Mouse (Mus musculus): ENCODE data around the gene Cdc5l. TPM values are rescaled to one million over a fixed set of nuclear protein-coding genes. Genes with fewer than 3 reads are reported as not detected.

Gene Cdc5l
- polyA plus RNA-seq, 1 experiment, result 28.6 TPM

- Histone ChIP-seq H3K27ac (ENCODE audit: insufficient read depth, low read length) (no peak overlapping the region), H3K4me1 (ENCODE audit: control insufficient read depth, insufficient read depth, low read length) (no peaks in the 10 kb centered on the region), H3K4me3 (ENCODE audit: insufficient read depth, low read length) (no peak overlapping the region)
- TF ChIP-seq POLR2A (IDR thresholded peaks at IDR 0.05; ENCODE audit: extremely low read depth, insufficient read depth, low read length) (no peak), CTCF (IDR thresholded peaks at IDR 0.05; ENCODE audit: extremely low read depth, insufficient read depth, low read length) (no peak)
Observed at GRCm38 (mm10) chr17:45347951-45348350, 85.6 kb downstream of the Cdc5l start.

Other genes with a start within 250 kb of the Cdc5l start
- gene Spats1, start 41.7 kb upstream of the Cdc5l start, polyA plus RNA-seq (2012; rRNA removed), result 4.0 and 4.3 TPM in 2 replicates
- 29.1 and 31.0 TPM in 2 replicates for gene Aars2, start 73.1 kb upstream of the Cdc5l start, polyA plus RNA-seq (2012; rRNA removed)
- gene Tcte1, start 89.7 kb upstream of the Cdc5l start, polyA plus RNA-seq (2012; rRNA removed), result 3.4 and 3.7 TPM in 2 replicates
- gene Tmem151b, start 115.9 kb upstream of the Cdc5l start, polyA plus RNA-seq (2012; rRNA removed), result 85.7 and 94.1 TPM in 2 replicates
- 2.1 and 2.3 TPM in 2 replicates for gene Nfkbie, start 122.0 kb upstream of the Cdc5l start, polyA plus RNA-seq (2012; rRNA removed)
- 52.4 and 52.6 TPM in 2 replicates for gene Slc35b2, start 130.1 kb upstream of the Cdc5l start, polyA plus RNA-seq (2012; rRNA removed)
- gene Hsp90ab1, start 139.5 kb upstream of the Cdc5l start, polyA plus RNA-seq (2012; rRNA removed), result 980 and 997 TPM in 2 replicates
- gene Slc29a1, start 165.9 kb upstream of the Cdc5l start, polyA plus RNA-seq (2012; rRNA removed), result 35.9 and 37.6 TPM in 2 replicates
- not detected in 2 replicates for gene Mymx, start 168.4 kb upstream of the Cdc5l start, polyA plus RNA-seq (2012; rRNA removed)
- gene Capn11, start 225.6 kb upstream of the Cdc5l start, polyA plus RNA-seq (2012; rRNA removed), result 0.21 and 2.1 TPM in 2 replicates

All from cortical plate, adult 2 months (tissue).